ENCODE assay signal across 8 mouse cellular contexts in the genomic region with DNA sequence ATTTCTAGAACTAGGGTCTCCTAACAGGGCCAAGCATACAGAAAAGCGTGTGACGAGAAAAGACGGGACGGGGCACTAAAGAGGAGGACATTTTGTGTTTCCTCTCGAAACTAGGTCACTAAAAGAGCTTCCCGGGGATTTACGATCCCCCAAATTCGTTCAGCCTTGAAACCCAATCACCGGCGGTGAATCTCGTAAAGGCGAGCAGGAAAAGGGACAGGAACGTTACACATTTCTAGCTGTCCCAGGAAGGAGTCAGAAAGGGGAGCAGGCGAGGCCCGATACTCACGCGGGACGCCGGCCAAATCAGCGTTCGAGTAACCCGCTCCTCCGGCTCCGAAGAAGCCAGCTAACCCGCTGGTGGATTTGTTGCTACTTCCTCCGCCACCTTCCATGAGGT. TPM values are rescaled to one million over a fixed set of nuclear protein-coding genes. Genes with fewer than 3 reads are reported as not detected.
A peak's percentile ranks its signal among the peaks of the same experiment; 100 is the strongest.
DNase-seq lines count a peak whose midpoint lies in the region; ATAC-seq and TF ChIP-seq lines count a peak whose summit lies in the region.
"Had no signal": no experiment of that assay in that cellular context is flagged by ENCODE, and none has a peak within 500 bp of the region (broad histone marks: within the 10 kb centered on the region; RNA-seq: fewer than 3 reads in every experiment).

No protein-coding gene starts in this region.

- peaks cover 2% of the 10 kb centered on the region; the same call in 1 of the 2 replicates for H3K4me1 ChIP-seq in testis, adult 2 months (ENCODE audit: control insufficient read depth, insufficient read depth, low read length)

- H3K27ac ChIP-seq in testis, adult 2 months (ENCODE audit: control insufficient read depth, insufficient read depth, low read depth, low read length), result peak overlapping the region; percentile 63; the same call in 1 of the 2 replicates

- TF ChIP-seq CTCF in testis, adult 2 months (IDR thresholded peaks at IDR 0.05; ENCODE audit: control insufficient read depth, insufficient read depth, insufficient replicate concordance, low read depth, low read length), result no peak

- no peaks in the 10 kb centered on the region; the same call in 1 of the 2 replicates for H3K36me3 ChIP-seq in testis, adult 2 months (ENCODE audit: control insufficient read depth, insufficient read depth, low read length)

- H3K27me3 ChIP-seq in testis, adult 2 months (ENCODE audit: control insufficient read depth, insufficient read depth, low read length), result no peaks in the 10 kb centered on the region

- TF ChIP-seq POLR2A in testis, adult 2 months (IDR thresholded peaks at IDR 0.05; ENCODE audit: control insufficient read depth, low read depth, low read length), result no peak

- ATAC-seq in granulocyte monocyte progenitor cell, adult 5-6 weeks (replicated peaks; ENCODE audit: poor library complexity, severe bottlenecking), result peak; percentile 34

- H3K4me3 ChIP-seq in testis, adult 2 months (ENCODE audit: control insufficient read depth, low read depth, low read length), result peak overlapping the region; percentile 99

- DNase-seq in testis, postnatal 14 days (ENCODE audit: low spot score), result no peak
- DNase-seq in c-Kit-negative CD71-positive TER-119-positive erythroid progenitor cells, embryonic 14.5 days (ENCODE audit: low read depth, low spot score), result peak; percentile 19
- DNase-seq in lung, postnatal 36 days, result peak; percentile 27
- peak; percentile 72 for DNase-seq in testis, postnatal 10 days (ENCODE audit: low spot score)
- DNase-seq in cerebellum, adult 11-12 months, result no peak

RNA-seq across cellular contexts. Expression of gene Timm23, which starts 0.3 kb away (rescaled TPM):
- 146 and 154 TPM in 2 replicates for polyA plus RNA-seq in testis, adult 2 months (2012; rRNA removed)
- total RNA-seq in granulocyte monocyte progenitor cell, adult 5-6 weeks (2014; fragmentation: Nextera tagmentation), result 177 and 202 TPM in 2 replicates
- 156 and 165 TPM in 2 replicates for total RNA-seq in granulocyte monocyte progenitor cell, adult 5-6 weeks (2017)

RNA-seq across cellular contexts. Expression of gene Parg, which starts 0.4 kb away (rescaled TPM):
- polyA plus RNA-seq in testis, adult 2 months (2012; rRNA removed), result 6.5 and 7.6 TPM in 2 replicates
- total RNA-seq in granulocyte monocyte progenitor cell, adult 5-6 weeks (2014; fragmentation: Nextera tagmentation), result 27.6 and 29.2 TPM in 2 replicates
- 117 and 145 TPM in 2 replicates for total RNA-seq in granulocyte monocyte progenitor cell, adult 5-6 weeks (2017)

RNA-seq across cellular contexts. Expression of gene Ncoa4, which starts 41.7 kb away (rescaled TPM):
- polyA plus RNA-seq in testis, adult 2 months (2012; rRNA removed), result 89.1 and 103 TPM in 2 replicates
- 211 and 220 TPM in 2 replicates for total RNA-seq in granulocyte monocyte progenitor cell, adult 5-6 weeks (2014; fragmentation: Nextera tagmentation)
- 230 and 232 TPM in 2 replicates for total RNA-seq in granulocyte monocyte progenitor cell, adult 5-6 weeks (2017)

RNA-seq across cellular contexts. Expression of gene Msmb, which starts 59.5 kb away (rescaled TPM):
- not detected in 2 replicates for polyA plus RNA-seq in testis, adult 2 months (2012; rRNA removed)
- not detected in 2 replicates for total RNA-seq in granulocyte monocyte progenitor cell, adult 5-6 weeks (2014; fragmentation: Nextera tagmentation)
- total RNA-seq in granulocyte monocyte progenitor cell, adult 5-6 weeks (2017), result not detected in 2 replicates
- total RNA-seq: neutrophil, adult 5-6 weeks had no signal

Comparison
In these comparisons a context has a peak if more than half of its experiments do, and no peak if none do; other contexts are left out.
1. DNase-seq: peak in c-Kit-negative CD71-positive TER-119-positive erythroid progenitor cells, embryonic 14.5 days (single experiment), lung, postnatal 36 days (single experiment) and testis, postnatal 10 days (single experiment); none in testis, postnatal 14 days (single experiment) and cerebellum, adult 11-12 months (single experiment).